Mouse (Mus musculus): ENCODE results near the gene Dctpp1.

Gene Dctpp1

DNA sequence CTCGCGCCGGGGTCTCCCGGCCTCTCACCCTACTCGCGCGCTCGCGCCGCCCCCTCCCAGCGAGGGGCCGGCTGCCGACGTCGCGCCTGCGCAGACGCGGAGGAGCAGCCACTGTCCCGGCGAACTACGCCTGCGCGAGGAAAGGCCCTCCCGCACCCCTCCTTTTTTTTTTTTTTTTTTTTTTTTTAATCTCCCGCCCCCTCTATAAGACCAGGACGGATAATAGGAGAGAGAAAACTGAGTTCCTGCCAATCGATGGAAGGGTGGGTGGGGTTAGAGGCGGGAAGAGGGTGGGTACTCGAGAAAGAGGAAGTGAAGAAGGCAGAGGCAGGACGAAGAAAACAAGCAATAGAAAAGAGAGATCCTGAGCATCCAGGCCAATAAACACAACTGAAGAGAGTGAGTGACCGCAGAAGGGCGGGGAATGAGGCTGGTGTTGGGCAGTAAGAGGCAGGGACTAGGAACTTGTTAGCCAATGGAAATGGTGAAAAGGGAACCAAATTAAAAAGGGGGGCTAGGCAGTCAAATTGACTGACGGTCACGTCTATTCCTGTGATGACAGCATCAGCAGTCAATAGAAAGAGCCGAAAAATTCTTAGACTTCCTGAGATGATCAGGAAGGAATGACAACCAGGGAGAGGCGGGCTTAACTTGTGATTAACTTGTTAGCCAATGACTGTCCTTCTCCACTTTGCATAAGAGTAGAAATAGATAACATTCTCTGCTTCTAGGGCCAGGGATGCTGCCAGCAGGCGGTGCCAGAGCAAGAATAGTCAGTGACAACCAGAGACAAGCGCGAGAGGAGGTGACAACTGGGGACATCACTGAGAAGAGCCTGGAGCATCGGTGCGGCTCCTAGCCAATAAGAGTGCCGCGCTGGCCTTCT is 51.7 kb downstream of the Dctpp1 start, which contains the start of gene Mylpf:
Gene Mylpf (plus strand): TSS at position 338 of the 886 bp plus-strand sequence.
- peak; percentile 95 for DNase-seq (ENCODE audit: low read depth)

DNA sequence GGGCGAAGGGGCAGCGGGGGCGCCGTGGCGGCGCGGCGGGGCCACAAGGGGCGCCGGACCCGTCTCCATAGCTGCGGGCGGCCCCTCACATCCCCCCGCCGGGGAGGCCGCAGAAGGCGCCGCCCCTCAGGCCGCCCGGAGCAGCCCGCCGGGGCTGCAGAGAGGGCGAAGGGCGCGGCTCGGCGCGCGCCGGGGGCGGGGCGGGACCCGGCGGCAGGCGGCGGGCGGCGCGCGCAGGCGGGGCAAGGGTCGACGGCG is 52.3 kb downstream of the Dctpp1 start, which contains the start of gene Tbc1d10b:
Gene Tbc1d10b (minus strand): TSS at position 174 of the 258 bp plus-strand sequence.
- DNase-seq (ENCODE audit: low read depth), result no peak

DNA sequence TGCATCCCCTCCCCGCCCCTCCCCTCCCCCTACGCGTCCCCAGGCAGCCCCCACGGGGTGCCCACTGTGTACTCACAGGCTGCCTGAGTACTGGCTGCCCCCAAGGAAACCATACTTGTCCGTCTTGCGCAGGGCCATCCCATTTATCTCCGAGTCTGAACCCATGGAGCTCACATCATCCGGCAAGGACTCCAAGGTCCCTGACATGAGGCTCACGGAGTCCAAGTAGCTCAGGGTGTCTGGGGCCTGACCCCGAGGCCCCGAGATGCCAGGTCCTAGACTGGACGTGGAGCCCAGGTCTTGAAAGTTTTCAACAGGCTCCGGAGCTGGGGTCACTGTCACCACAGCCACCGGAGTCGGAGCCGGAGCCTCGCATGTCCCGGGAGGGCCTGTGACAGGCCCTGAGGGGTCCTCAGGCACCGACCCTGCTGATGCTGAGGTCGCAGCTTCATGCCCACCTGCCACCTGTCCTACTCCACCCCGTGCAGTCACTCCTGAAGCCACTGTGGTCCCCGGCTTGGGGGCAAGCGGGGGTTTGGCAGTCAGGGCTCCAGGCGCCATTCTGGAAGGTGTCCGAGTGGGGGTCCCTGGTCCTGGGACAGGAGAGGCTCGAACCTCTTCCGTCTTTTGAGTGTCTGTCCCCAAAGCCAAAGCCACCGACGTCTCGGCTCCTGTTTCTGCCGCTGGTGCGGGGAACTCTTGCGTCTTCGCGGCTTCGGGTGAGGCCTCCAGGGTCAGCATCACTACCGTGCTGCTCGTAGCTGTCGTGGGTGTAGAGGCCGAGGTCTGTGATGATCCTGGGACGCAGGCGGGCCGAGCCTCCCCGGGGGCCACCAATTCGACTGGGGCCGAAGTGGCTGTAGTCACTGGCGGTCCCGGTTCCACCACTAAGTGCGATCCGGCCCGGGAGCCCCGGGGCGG is 52.9 kb downstream of the Dctpp1 start:
- peak; percentile 9 for DNase-seq (ENCODE audit: low read depth)

Measured in NIH3T3 (cell line).